Mouse (Mus musculus) erythroblast, adult 5-6 weeks (primary cell): ENCODE measurements around the gene Dock11. TPM values are rescaled to one million over a fixed set of nuclear protein-coding genes. Genes with fewer than 3 reads are reported as not detected.

ENCODE experiments used
- ATAC-seq: replicated peaks from 2 replicates; pipeline ENCODE4 v1.8.0; 2016; ENCODE audit warnings: moderate number of reproducible peaks, mild to moderate bottlenecking, moderate TSS enrichment, inconsistent platforms; ENCODE audit not compliant: poor library complexity, low FRiP score, severe bottlenecking
- total RNA-seq, 2 experiments: library from RNA; stranded (forward) in 1 of 2; stranded (reverse) in 1 of 2; fragments of 150-400 nt in 1 of 2; fragments of 200-764, 138-1000 nt in 1 of 2; gene quantifications; 2 replicates each; pipeline versions ENCODE4 v1.2.3 to v1.2.4; 2015 to 2017; ENCODE audit warnings: low replicate concordance in 2 of 2

Gene Dock11
- total RNA-seq, 2 experiments from 2014 or later: 28.1 to 38.0 TPM

- no peak for ATAC-seq
Observed at GRCm38 (mm10) chrX:36082917-36083316, 194.3 kb downstream of the Dock11 start.

DNA sequence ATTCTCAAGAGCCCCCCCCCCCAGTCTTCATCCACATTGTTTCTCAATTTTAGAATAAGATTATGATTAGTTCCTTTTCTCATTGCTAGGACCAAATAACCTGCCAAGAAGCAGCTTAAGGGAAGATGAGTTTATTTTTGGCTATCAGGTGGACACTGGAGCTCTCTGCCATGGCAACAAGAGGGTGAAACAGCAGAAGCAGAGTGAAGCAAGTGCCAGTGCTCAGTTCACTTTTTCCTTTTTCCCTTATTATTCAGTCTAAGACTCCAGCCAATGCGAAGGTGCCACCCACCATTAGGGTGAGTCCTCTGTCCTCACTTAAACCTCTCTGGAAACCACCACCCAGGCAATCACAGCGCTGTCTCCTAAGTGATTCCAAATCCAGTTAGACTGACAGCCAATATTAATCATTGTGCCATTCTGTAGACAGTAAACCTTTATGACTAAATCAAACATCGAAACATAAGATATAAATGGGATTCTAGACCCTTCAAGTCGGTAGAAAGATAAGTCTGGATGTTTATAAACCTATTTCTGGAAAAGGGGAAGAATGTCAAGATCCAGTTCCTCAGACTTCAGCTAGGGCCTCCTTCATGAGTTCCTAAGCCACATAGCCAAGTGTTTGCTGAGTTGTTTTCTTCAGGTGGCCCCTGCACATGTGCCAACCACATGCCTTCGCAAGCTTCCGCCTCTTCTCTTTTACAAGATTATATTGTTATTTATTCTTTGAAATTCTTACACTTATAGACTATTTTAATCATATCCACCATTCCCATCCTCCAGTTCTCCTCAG is 200.0 kb downstream of the Dock11 start:
- no peak for ATAC-seq

DNA sequence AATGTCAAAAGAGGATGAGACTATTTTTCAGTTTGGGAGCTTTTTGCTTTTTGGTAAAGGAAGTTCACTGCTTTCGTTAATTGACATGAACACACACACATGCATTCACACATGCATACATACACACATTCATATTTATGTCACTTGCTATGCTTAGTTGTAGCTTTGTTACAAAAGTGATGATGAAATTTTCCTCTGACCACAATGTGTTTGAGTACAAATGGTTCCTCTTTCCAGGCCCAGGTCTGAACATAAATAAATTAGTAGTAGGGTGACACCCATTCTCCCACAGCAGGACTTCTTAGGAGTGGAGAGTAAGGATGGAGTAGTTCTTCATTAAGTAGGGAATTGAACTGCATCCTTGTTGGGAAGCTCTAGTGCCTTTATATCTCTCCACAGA is 212.3 kb downstream of the Dock11 start:
- ATAC-seq: no peak

DNA sequence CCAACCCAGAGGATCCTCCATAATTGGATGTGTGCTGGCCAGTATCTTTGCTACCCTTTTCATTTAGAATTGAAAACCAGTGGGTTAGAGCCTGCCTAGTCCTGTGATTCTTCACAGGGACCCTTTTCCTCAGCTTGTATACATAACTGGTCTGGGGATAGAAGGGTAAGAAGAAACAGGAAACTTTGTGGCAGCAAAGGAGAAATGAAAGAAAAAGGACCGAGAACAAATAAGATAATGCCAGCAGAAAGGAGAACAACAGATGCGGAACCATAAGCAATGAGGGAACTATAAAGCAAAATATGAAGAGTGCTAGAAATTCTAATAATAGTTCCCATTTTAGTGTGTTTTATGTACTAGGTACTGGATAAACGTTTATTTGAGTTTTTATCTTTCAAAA is 212.7 kb downstream of the Dock11 start:
- no peak for ATAC-seq

GRCm38 (mm10) chrX:36108601-36109000 is 220.0 kb downstream of the Dock11 start:
- no peak for ATAC-seq

DNA sequence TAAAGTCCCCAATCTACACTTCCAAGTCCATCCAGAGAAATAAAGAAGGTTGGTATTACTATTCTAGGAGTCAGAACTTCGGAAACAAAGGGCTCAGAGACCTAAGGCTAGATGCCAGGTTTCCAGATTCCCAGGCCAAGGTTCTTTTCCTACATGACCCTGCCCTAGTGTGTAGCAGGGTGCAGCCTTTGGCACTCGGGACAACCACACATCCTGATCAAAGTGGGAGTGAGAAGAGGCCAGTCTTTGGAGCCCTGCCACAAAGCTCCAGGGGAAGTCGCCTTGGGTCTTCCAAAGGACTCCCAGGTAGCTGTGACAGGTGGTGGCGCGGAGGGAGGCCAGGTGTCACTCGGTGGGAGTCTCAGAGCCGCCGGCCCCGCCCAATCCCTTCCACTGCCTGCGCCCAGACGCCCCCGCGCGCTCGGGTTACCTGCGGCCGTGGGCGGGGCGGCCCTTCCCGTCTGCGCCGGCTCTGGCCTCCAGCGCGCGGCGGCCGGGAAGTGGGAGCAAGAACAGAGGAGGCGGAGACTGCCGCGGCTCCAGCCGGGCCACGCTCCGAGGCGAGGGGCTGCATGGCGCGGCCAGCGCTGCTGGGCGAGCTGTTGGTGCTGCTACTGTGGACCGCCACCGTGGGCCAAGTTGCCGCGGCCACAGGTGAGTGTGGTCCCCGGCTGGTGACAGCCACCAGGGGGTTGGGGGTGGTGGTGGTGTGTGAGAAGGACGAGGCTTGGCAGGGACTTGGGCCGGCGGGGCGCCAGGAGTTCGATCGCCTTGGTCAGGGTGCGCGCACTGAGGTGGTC is 223.2 kb downstream of the Dock11 start, which contains the start of gene Il13ra1:
Il13ra1 (plus strand) TSS at position 489 of the 800 bp plus-strand sequence.
- ATAC-seq: no peak

- ATAC-seq: no peak
Observed at GRCm38 (mm10) chrX:36112422-36112750, 223.8 kb downstream of the Dock11 start.

DNA sequence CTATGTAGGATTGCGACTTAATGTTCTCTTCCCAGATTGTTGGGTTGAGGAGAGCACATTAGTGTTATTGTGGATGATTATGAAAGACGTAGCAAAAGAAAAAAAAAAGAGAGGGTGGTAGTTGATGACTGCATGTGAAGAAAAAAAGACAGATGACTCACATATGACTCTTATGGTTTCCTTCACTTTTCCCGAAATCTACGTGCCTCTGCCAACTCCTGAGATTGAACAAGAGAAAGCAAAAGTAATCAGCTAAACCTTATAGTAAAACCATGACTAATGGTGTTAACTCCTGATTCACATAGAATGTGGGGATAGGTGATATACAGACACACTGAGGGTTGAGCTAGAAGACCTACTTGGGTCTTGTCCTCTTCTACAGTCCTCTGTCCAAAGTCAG is 226.5 kb downstream of the Dock11 start:
- ATAC-seq: no peak

Other genes starting within 250 kb of the Dock11 start
- 0.19 and 4.8 TPM in 2 replicates for gene Il13ra1, start 223.3 kb downstream of the Dock11 start, total RNA-seq (2015; ENCODE audit: low replicate concordance)
- 2.8 and 4.4 TPM in 2 replicates for gene Il13ra1, start 223.3 kb downstream of the Dock11 start, total RNA-seq (2017; ENCODE audit: low replicate concordance)